Mouse (Mus musculus) neural tube, embryonic 13.5 days (tissue): ENCODE results near the gene Gm42791. TPM values are rescaled to one million over a fixed set of nuclear protein-coding genes. Genes with fewer than 3 reads are reported as not detected.

Experiments
- ATAC-seq: fragments of 200-750 bp; cut with Nextera tagmentation; 2 replicates; pipeline ENCODE4 v1.8.0; 2017; ENCODE audit warnings: low read depth, mild to moderate bottlenecking, moderate TSS enrichment, moderate library complexity
- H3K27ac ChIP-seq: fragments of 300-500 bp; sonication (generic); replicated peaks from 2 replicates; pipeline ENCODE4 v1.5.1; 2015; ENCODE audit warnings: moderate library complexity, mild to moderate bottlenecking, inconsistent platforms
- H3K27me3 ChIP-seq: fragments of 300-500 bp; sonication (generic); 2 replicates; pipeline ENCODE4 v1.6.1; 2015; ENCODE audit warnings: mild to moderate bottlenecking, inconsistent platforms
- H3K36me3 ChIP-seq: fragments of 300-500 bp; sonication (generic); 2 replicates; pipeline ENCODE4 v1.6.1; 2015; ENCODE audit warnings: mild to moderate bottlenecking, inconsistent platforms
- H3K4me1 ChIP-seq: fragments of 300-500 bp; sonication (generic); replicated peaks from 2 replicates; pipeline ENCODE4 v1.6.1; 2015; ENCODE audit warnings: inconsistent platforms
- H3K4me2 ChIP-seq: fragments of 300-500 bp; sonication (generic); 2 replicates; pipeline ENCODE4 v1.6.1; 2015; ENCODE audit warnings: inconsistent platforms, mild to moderate bottlenecking, moderate library complexity
- H3K4me3 ChIP-seq: fragments of 300-500 bp; sonication (generic); 2 replicates; pipeline ENCODE4 v1.5.1; 2015; ENCODE audit warnings: mild to moderate bottlenecking, inconsistent platforms
- H3K9ac ChIP-seq: fragments of 300-500 bp; sonication (generic); 2 replicates; pipeline ENCODE4 v1.6.1; 2015; ENCODE audit warnings: moderate library complexity, mild to moderate bottlenecking, inconsistent platforms
- H3K9me3 ChIP-seq: fragments of 300-500 bp; sonication (generic); 2 replicates; pipeline ENCODE4 v1.6.1; 2016; ENCODE audit warnings: inconsistent platforms
- WGBS: fragments of 180-500 bp; shearing (Covaris S2); methylation state at CpG from one replicate; pipeline ENCODE4 v1.1.7; 2015; 5-methylcytosine and 5-hydroxymethylcytosine counted together
- polyA plus RNA-seq: library from polyadenylated mRNA; unstranded; fragments of >200 nt; fragmentation: Nextera tagmentation; extraction: Ambion mirVana; gene quantifications from 2 replicates; pipeline ENCODE4 v1.2.1, GENCODE M21; 2015

The Gm42791 gene
- polyA plus RNA-seq, 1 experiment from 2014 or later, result 0.74 TPM

GRCm38 (mm10) chr5:148992598-148992997 lies 2.3 kb downstream of the Gm42791 start:
- no peak for ATAC-seq
- WGBS, result 95% methylated on average over 11 of the region's 11 CpGs
- Histone ChIP-seq H3K4me3 (no peak overlapping the region), H3K27me3 (no peaks in the 10 kb centered on the region), H3K36me3 (0 out of 2 replicates have a peak, but pooled peaks cover 3% of the 10 kb centered on the region), H3K4me2 (no peak overlapping the region), H3K27ac (no peak overlapping the region), H3K4me1 (peaks cover 26% of the 10 kb centered on the region), H3K9me3 (peaks cover 13% of the 10 kb centered on the region), H3K9ac (no peak overlapping the region)

GRCm38 (mm10) chr5:148990891-148991311 lies 4.0 kb downstream of the Gm42791 start:
- WGBS, result 79% methylated on average over 12 of the region's 12 CpGs
- H3K27me3 ChIP-seq, result no peaks in the 10 kb centered on the region
- H3K36me3 ChIP-seq, result 0 out of 2 replicates have a peak, but pooled peaks cover 3% of the 10 kb centered on the region
- ATAC-seq, result no peak
- H3K4me3 ChIP-seq, result no peak overlapping the region
- peaks cover 17% of the 10 kb centered on the region for H3K4me1 ChIP-seq
- H3K9me3 ChIP-seq, result peaks cover 13% of the 10 kb centered on the region
- no peak overlapping the region for H3K4me2 ChIP-seq
- no peak overlapping the region for H3K27ac ChIP-seq
- H3K9ac ChIP-seq, result no peak overlapping the region

GRCm38 (mm10) chr5:148989480-148989879 lies 5.5 kb downstream of the Gm42791 start:
- 0 out of 2 replicates have a peak, but pooled peaks cover 3% of the 10 kb centered on the region for H3K36me3 ChIP-seq
- H3K4me3 ChIP-seq, result no peak overlapping the region
- 83% methylated on average over 7 of the region's 7 CpGs for WGBS
- ATAC-seq, result no peak
- H3K4me2 ChIP-seq, result no peak overlapping the region
- peaks cover 18% of the 10 kb centered on the region for H3K9me3 ChIP-seq
- H3K27ac ChIP-seq, result no peak overlapping the region
- H3K27me3 ChIP-seq, result no peaks in the 10 kb centered on the region
- no peak overlapping the region for H3K9ac ChIP-seq
- H3K4me1 ChIP-seq, result peaks cover 5% of the 10 kb centered on the region

- 51% methylated on average over 13 of the region's 13 CpGs for WGBS
- Histone ChIP-seq H3K27ac (no peak overlapping the region), H3K36me3 (0 out of 2 replicates have a peak, but pooled peaks cover 5% of the 10 kb centered on the region), H3K9ac (no peak overlapping the region), H3K4me3 (no peak overlapping the region), H3K27me3 (no peaks in the 10 kb centered on the region), H3K9me3 (peaks cover 19% of the 10 kb centered on the region), H3K4me1 (no peaks in the 10 kb centered on the region), H3K4me2 (no peak overlapping the region)
- no peak for ATAC-seq
These were observed 10.0 kb downstream of the Gm42791 start for GRCm38 (mm10) chr5:148984961-148985360.

- Histone ChIP-seq H3K27me3 (no peaks in the 10 kb centered on the region), H3K9me3 (peaks cover 15% of the 10 kb centered on the region), H3K36me3 (0 out of 2 replicates have a peak, but pooled peaks cover 5% of the 10 kb centered on the region), H3K4me2 (no peak overlapping the region), H3K27ac (no peak overlapping the region), H3K4me3 (no peak overlapping the region), H3K9ac (no peak overlapping the region), H3K4me1 (no peaks in the 10 kb centered on the region)
- 100% methylated on average over 1 of the region's 1 CpGs for WGBS
- no peak for ATAC-seq
These were observed 11.3 kb downstream of the Gm42791 start for GRCm38 (mm10) chr5:148983696-148984095.

DNA sequence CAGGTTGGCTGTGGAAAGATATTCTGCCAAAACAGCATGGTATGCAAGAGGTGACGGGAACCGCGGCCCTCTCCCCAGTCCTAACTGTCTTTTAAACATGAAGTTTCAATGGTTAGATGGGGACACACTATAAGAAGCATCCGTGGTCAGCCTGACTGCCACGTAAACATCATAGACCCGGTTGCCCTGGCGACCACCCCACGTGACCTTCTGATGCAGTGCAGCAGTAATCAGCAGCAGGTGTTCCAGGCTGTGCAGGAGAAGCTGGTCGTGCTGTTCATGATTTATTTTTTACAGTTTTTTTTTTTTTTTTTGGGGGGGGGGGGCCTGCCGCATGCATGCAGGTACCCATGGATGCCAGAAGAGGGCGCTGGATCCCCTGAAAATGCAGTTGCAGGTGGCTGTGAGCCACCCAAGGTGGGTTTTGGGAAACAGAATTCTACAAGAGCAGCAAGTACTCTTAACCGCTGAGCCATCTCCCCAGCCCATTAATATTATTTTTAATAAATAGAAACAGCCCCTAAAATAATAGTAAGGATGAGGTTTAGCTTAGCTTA lies 11.8 kb downstream of the Gm42791 start:
- 0 out of 2 replicates have a peak, but pooled peaks cover 5% of the 10 kb centered on the region for H3K36me3 ChIP-seq
- H3K4me2 ChIP-seq, result no peak overlapping the region
- H3K9ac ChIP-seq, result no peak overlapping the region
- H3K27me3 ChIP-seq, result no peaks in the 10 kb centered on the region
- peaks cover 2% of the 10 kb centered on the region; the same call in 1 of the 2 replicates for H3K4me1 ChIP-seq
- H3K27ac ChIP-seq, result no peak overlapping the region
- H3K4me3 ChIP-seq, result no peak overlapping the region
- 76% methylated on average over 12 of the region's 12 CpGs for WGBS
- peaks cover 15% of the 10 kb centered on the region for H3K9me3 ChIP-seq
- no peak for ATAC-seq

GRCm38 (mm10) chr5:148982396-148982795 lies 12.6 kb downstream of the Gm42791 start:
- ATAC-seq, result no peak
- Histone ChIP-seq H3K27ac (no peak overlapping the region), H3K4me2 (no peak overlapping the region), H3K4me1 (peaks cover 10% of the 10 kb centered on the region), H3K36me3 (0 out of 2 replicates have a peak, but pooled peaks cover 5% of the 10 kb centered on the region), H3K27me3 (no peaks in the 10 kb centered on the region), H3K9ac (no peak overlapping the region), H3K9me3 (peaks cover 11% of the 10 kb centered on the region), H3K4me3 (no peak overlapping the region)
- 90% methylated on average over 7 of the region's 7 CpGs for WGBS

DNA sequence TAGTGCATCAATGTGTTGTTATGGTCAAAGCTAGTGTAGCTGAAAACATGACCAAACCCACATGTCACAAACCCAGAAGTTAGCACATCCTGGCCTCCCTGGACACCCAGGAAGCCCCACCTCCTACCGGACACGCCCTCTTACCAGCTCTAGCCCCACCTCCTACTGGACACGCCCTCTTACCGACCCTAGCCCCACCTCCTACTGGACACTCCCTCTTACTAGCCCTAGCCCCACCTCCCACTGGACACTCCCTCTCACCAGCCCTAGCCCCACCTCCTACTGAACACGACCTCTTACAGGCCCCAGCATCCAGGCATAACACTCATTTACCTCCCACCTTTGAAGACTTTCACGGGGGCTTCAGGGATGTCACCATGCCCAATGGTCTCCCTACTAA lies 14.3 kb downstream of the Gm42791 start:
- Histone ChIP-seq H3K36me3 (0 out of 2 replicates have a peak, but pooled peaks cover 5% of the 10 kb centered on the region), H3K27ac (no peak overlapping the region), H3K4me3 (no peak overlapping the region), H3K4me1 (peaks cover 10% of the 10 kb centered on the region), H3K27me3 (no peaks in the 10 kb centered on the region), H3K9ac (no peak overlapping the region), H3K4me2 (no peak overlapping the region), H3K9me3 (peaks cover 11% of the 10 kb centered on the region)
- ATAC-seq, result no peak
- 59% methylated on average over 6 of the region's 6 CpGs for WGBS

DNA sequence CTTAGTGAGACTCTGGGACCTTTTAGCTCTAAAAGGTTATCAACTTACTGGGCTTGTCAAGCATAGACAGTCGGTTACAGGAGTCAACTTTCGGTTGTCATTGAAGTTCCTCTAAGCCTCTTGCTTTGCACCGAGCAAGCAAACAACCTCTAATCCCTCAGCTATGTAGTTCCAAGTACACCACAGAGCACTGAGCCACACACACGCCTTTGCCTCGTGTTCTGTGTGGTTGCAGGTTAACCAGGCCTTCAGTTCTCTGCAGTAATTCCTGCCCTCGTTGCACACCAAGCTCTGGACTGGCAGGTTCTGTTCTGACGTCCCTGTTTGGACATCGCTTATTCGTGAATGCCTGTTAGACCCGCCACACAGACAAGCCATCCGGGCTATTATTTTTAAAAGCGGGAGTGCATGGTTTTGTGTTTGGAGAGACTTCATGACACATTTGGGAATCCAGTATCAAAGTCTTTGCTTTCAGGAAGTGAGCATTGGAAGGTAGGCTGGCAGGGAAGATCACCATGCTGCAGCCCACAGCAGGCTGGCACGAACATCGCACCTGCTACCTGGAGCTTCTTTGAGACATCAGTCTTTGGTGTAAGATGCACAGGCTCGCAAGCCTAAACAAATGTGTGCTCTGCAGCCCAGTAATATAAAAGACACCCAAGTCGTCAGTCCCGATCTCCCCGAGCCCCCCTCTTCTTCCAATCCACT lies 16.3 kb downstream of the Gm42791 start:
- H3K27me3 ChIP-seq, result no peaks in the 10 kb centered on the region
- H3K9me3 ChIP-seq, result peaks cover under 1% of the 10 kb centered on the region; the same call in 1 of the 2 replicates
- H3K36me3 ChIP-seq, result 0 out of 2 replicates have a peak, but pooled peaks cover under 1% of the 10 kb centered on the region
- H3K9ac ChIP-seq, result no peak overlapping the region
- no peak overlapping the region for H3K4me3 ChIP-seq
- H3K27ac ChIP-seq, result 0 out of 2 replicates have a peak overlapping the region, but pooled peaks have one; percentile 56
- no peak for ATAC-seq
- WGBS, result 74% methylated on average over 18 of the region's 18 CpGs
- H3K4me1 ChIP-seq, result peaks cover 10% of the 10 kb centered on the region
- no peak overlapping the region for H3K4me2 ChIP-seq

GRCm38 (mm10) chr5:148977698-148978457 lies 17.1 kb downstream of the Gm42791 start:
- no peaks in the 10 kb centered on the region for H3K36me3 ChIP-seq
- no peak overlapping the region for H3K4me2 ChIP-seq
- no peaks in the 10 kb centered on the region for H3K27me3 ChIP-seq
- H3K4me1 ChIP-seq, result peaks cover 16% of the 10 kb centered on the region
- no peak for ATAC-seq
- H3K4me3 ChIP-seq, result no peak overlapping the region
- peak overlapping the region; percentile 56; the same call in 1 of the 2 replicates for H3K27ac ChIP-seq
- WGBS, result 25% methylated on average over 14 of the region's 14 CpGs
- H3K9ac ChIP-seq, result no peak overlapping the region
- H3K9me3 ChIP-seq, result no peaks in the 10 kb centered on the region

- no peak overlapping the region for H3K4me2 ChIP-seq
- 81% methylated on average over 8 of the region's 8 CpGs for WGBS
- no peak overlapping the region for H3K9ac ChIP-seq
- no peaks in the 10 kb centered on the region for H3K36me3 ChIP-seq
- no peak for ATAC-seq
- H3K27ac ChIP-seq, result no peak overlapping the region
- H3K27me3 ChIP-seq, result no peaks in the 10 kb centered on the region
- H3K4me1 ChIP-seq, result peaks cover 16% of the 10 kb centered on the region
- no peaks in the 10 kb centered on the region for H3K9me3 ChIP-seq
- H3K4me3 ChIP-seq, result no peak overlapping the region
These were observed 18.1 kb downstream of the Gm42791 start for GRCm38 (mm10) chr5:148976876-148977275.

GRCm38 (mm10) chr5:148975035-148975434 lies 19.9 kb downstream of the Gm42791 start:
- H3K9ac ChIP-seq, result no peak overlapping the region
- no peak overlapping the region for H3K27ac ChIP-seq
- WGBS, result 93% methylated on average over 12 of the region's 12 CpGs
- peaks cover 16% of the 10 kb centered on the region for H3K4me1 ChIP-seq
- no peaks in the 10 kb centered on the region for H3K36me3 ChIP-seq
- H3K4me2 ChIP-seq, result no peak overlapping the region
- no peaks in the 10 kb centered on the region for H3K27me3 ChIP-seq
- ATAC-seq, result no peak
- H3K9me3 ChIP-seq, result no peaks in the 10 kb centered on the region
- H3K4me3 ChIP-seq, result no peak overlapping the region
